Mouse (Mus musculus): ENCODE results near the gene Nlrc4. TPM values are rescaled to one million over a fixed set of nuclear protein-coding genes. Genes with fewer than 3 reads are reported as not detected.

The Nlrc4 gene
- polyA plus RNA-seq, 1 experiment from 2014 or later = 0.26 TPM

GRCm38 (mm10) chr17:74437762-74438161 is 21.2 kb downstream of the Nlrc4 start:
- no peak overlapping the region for H3K4me3 ChIP-seq (ENCODE audit: low read length)
- no peaks in the 10 kb centered on the region for H3K4me1 ChIP-seq (ENCODE audit: insufficient read depth, low read length)
- no peak overlapping the region for H3K27ac ChIP-seq (ENCODE audit: low read length)
- no peaks in the 10 kb centered on the region for H3K27me3 ChIP-seq (ENCODE audit: insufficient read depth, low read length)
- no peak overlapping the region for H3K9ac ChIP-seq (replicated peaks; ENCODE audit: low read length)
- H3K36me3 ChIP-seq (ENCODE audit: insufficient read depth, low read length) = no peaks in the 10 kb centered on the region
- WGBS = 78% methylated on average over 9 of the region's 9 CpGs
- H3K4me2 ChIP-seq (replicated peaks; ENCODE audit: low read depth, low read length) = no peak overlapping the region
- ATAC-seq (ENCODE audit: low FRiP score, low TSS enrichment) = no peak
- H3K9me3 ChIP-seq (ENCODE audit: low read length) = no peaks in the 10 kb centered on the region

- H3K36me3 ChIP-seq (ENCODE audit: insufficient read depth, low read length) = 0 out of 2 replicates have a peak, but pooled peaks cover 7% of the 10 kb centered on the region
- WGBS = 86% methylated on average over 5 of the region's 5 CpGs
- H3K4me3 ChIP-seq (ENCODE audit: low read length) = no peak overlapping the region
- no peak overlapping the region for H3K9ac ChIP-seq (replicated peaks; ENCODE audit: low read length)
- no peak overlapping the region for H3K27ac ChIP-seq (ENCODE audit: low read length)
- H3K4me1 ChIP-seq (ENCODE audit: insufficient read depth, low read length) = no peaks in the 10 kb centered on the region
- no peaks in the 10 kb centered on the region for H3K9me3 ChIP-seq (ENCODE audit: low read length)
- H3K27me3 ChIP-seq (ENCODE audit: insufficient read depth, low read length) = no peaks in the 10 kb centered on the region
- no peak for ATAC-seq (ENCODE audit: low FRiP score, low TSS enrichment)
- no peak overlapping the region for H3K4me2 ChIP-seq (replicated peaks; ENCODE audit: low read depth, low read length)
Measured at GRCm38 (mm10) chr17:74432631-74433030, 26.3 kb downstream of the Nlrc4 start.

- no peak overlapping the region for H3K4me3 ChIP-seq (ENCODE audit: low read length)
- no peak overlapping the region for H3K4me2 ChIP-seq (replicated peaks; ENCODE audit: low read depth, low read length)
- H3K9ac ChIP-seq (replicated peaks; ENCODE audit: low read length) = no peak overlapping the region
- ATAC-seq (ENCODE audit: low FRiP score, low TSS enrichment) = no peak
- no peak overlapping the region for H3K27ac ChIP-seq (ENCODE audit: low read length)
- H3K27me3 ChIP-seq (ENCODE audit: insufficient read depth, low read length) = no peaks in the 10 kb centered on the region
- WGBS = 77% methylated on average over 13 of the region's 13 CpGs
- no peaks in the 10 kb centered on the region for H3K4me1 ChIP-seq (ENCODE audit: insufficient read depth, low read length)
- H3K36me3 ChIP-seq (ENCODE audit: insufficient read depth, low read length) = peaks cover 17% of the 10 kb centered on the region
- H3K9me3 ChIP-seq (ENCODE audit: low read length) = no peaks in the 10 kb centered on the region
Measured at GRCm38 (mm10) chr17:74431481-74431880, 27.5 kb downstream of the Nlrc4 start.

- WGBS = 87% methylated on average over 8 of the region's 8 CpGs
Measured at GRCm38 (mm10) chr17:74430074-74430473, 28.9 kb downstream of the Nlrc4 start.

GRCm38 (mm10) chr17:74424401-74425005 is 34.4 kb downstream of the Nlrc4 start:
- Histone ChIP-seq H3K27me3 (ENCODE audit: insufficient read depth, low read length) (no peaks in the 10 kb centered on the region), H3K4me1 (ENCODE audit: insufficient read depth, low read length) (no peaks in the 10 kb centered on the region), H3K36me3 (ENCODE audit: insufficient read depth, low read length) (peaks cover 45% of the 10 kb centered on the region), H3K4me3 (ENCODE audit: low read length) (no peak overlapping the region), H3K9ac (replicated peaks; ENCODE audit: low read length) (no peak overlapping the region), H3K9me3 (ENCODE audit: low read length) (no peaks in the 10 kb centered on the region), H3K4me2 (replicated peaks; ENCODE audit: low read depth, low read length) (no peak overlapping the region), H3K27ac (ENCODE audit: low read length) (no peak overlapping the region)
- WGBS = 93% methylated on average over 12 of the region's 12 CpGs
- ATAC-seq (ENCODE audit: low FRiP score, low TSS enrichment) = no peak

More at GRCm38 (mm10) chr17:74430074-74430473, 28.9 kb downstream of the Nlrc4 start:
- H3K4me1 ChIP-seq (ENCODE audit: insufficient read depth, low read length) = no peaks in the 10 kb centered on the region
- ATAC-seq (ENCODE audit: low FRiP score, low TSS enrichment) = no peak
- H3K4me3 ChIP-seq (ENCODE audit: low read length) = no peak overlapping the region
- peaks cover 19% of the 10 kb centered on the region for H3K36me3 ChIP-seq (ENCODE audit: insufficient read depth, low read length)
- no peaks in the 10 kb centered on the region for H3K9me3 ChIP-seq (ENCODE audit: low read length)
- no peak overlapping the region for H3K4me2 ChIP-seq (replicated peaks; ENCODE audit: low read depth, low read length)
- no peak overlapping the region for H3K27ac ChIP-seq (ENCODE audit: low read length)
- no peaks in the 10 kb centered on the region for H3K27me3 ChIP-seq (ENCODE audit: insufficient read depth, low read length)
- H3K9ac ChIP-seq (replicated peaks; ENCODE audit: low read length) = no peak overlapping the region

- Histone ChIP-seq H3K9ac (replicated peaks; ENCODE audit: low read length) (no peak overlapping the region), H3K4me2 (replicated peaks; ENCODE audit: low read depth, low read length) (no peak overlapping the region), H3K27me3 (ENCODE audit: insufficient read depth, low read length) (no peaks in the 10 kb centered on the region), H3K27ac (ENCODE audit: low read length) (no peak overlapping the region), H3K9me3 (ENCODE audit: low read length) (no peaks in the 10 kb centered on the region), H3K4me3 (ENCODE audit: low read length) (no peak overlapping the region), H3K36me3 (ENCODE audit: insufficient read depth, low read length) (peaks cover 40% of the 10 kb centered on the region), H3K4me1 (ENCODE audit: insufficient read depth, low read length) (no peaks in the 10 kb centered on the region)
- WGBS = 95% methylated on average over 2 of the region's 2 CpGs
- no peak for ATAC-seq (ENCODE audit: low FRiP score, low TSS enrichment)
Measured at GRCm38 (mm10) chr17:74420656-74421055, 38.3 kb downstream of the Nlrc4 start.

GRCm38 (mm10) chr17:74418171-74418570 is 40.8 kb downstream of the Nlrc4 start:
- Histone ChIP-seq H3K27ac (ENCODE audit: low read length) (no peak overlapping the region), H3K4me1 (ENCODE audit: insufficient read depth, low read length) (no peaks in the 10 kb centered on the region), H3K9ac (replicated peaks; ENCODE audit: low read length) (no peak overlapping the region), H3K27me3 (ENCODE audit: insufficient read depth, low read length) (no peaks in the 10 kb centered on the region), H3K4me2 (replicated peaks; ENCODE audit: low read depth, low read length) (no peak overlapping the region), H3K9me3 (ENCODE audit: low read length) (no peaks in the 10 kb centered on the region), H3K36me3 (ENCODE audit: insufficient read depth, low read length) (peaks cover 52% of the 10 kb centered on the region), H3K4me3 (ENCODE audit: low read length) (no peak overlapping the region)
- 48% methylated on average over 4 of the region's 4 CpGs for WGBS
- ATAC-seq (ENCODE audit: low FRiP score, low TSS enrichment) = no peak

GRCm38 (mm10) chr17:74416841-74417360 is 42.0 kb downstream of the Nlrc4 start:
- WGBS = 90% methylated on average over 8 of the region's 8 CpGs
- H3K27me3 ChIP-seq (ENCODE audit: insufficient read depth, low read length) = no peaks in the 10 kb centered on the region
- no peaks in the 10 kb centered on the region for H3K9me3 ChIP-seq (ENCODE audit: low read length)
- H3K4me1 ChIP-seq (ENCODE audit: insufficient read depth, low read length) = no peaks in the 10 kb centered on the region
- peaks cover 52% of the 10 kb centered on the region for H3K36me3 ChIP-seq (ENCODE audit: insufficient read depth, low read length)
- no peak overlapping the region for H3K4me2 ChIP-seq (replicated peaks; ENCODE audit: low read depth, low read length)
- H3K27ac ChIP-seq (ENCODE audit: low read length) = no peak overlapping the region
- no peak overlapping the region for H3K4me3 ChIP-seq (ENCODE audit: low read length)
- no peak for ATAC-seq (ENCODE audit: low FRiP score, low TSS enrichment)
- no peak overlapping the region for H3K9ac ChIP-seq (replicated peaks; ENCODE audit: low read length)

GRCm38 (mm10) chr17:74414671-74415070 is 44.3 kb downstream of the Nlrc4 start:
- ATAC-seq (ENCODE audit: low FRiP score, low TSS enrichment) = no peak
- Histone ChIP-seq H3K4me2 (replicated peaks; ENCODE audit: low read depth, low read length) (no peak overlapping the region), H3K36me3 (ENCODE audit: insufficient read depth, low read length) (peaks cover 54% of the 10 kb centered on the region), H3K4me3 (ENCODE audit: low read length) (no peak overlapping the region), H3K9ac (replicated peaks; ENCODE audit: low read length) (no peak overlapping the region), H3K27ac (ENCODE audit: low read length) (no peak overlapping the region), H3K9me3 (ENCODE audit: low read length) (no peaks in the 10 kb centered on the region), H3K4me1 (ENCODE audit: insufficient read depth, low read length) (no peaks in the 10 kb centered on the region), H3K27me3 (ENCODE audit: insufficient read depth, low read length) (no peaks in the 10 kb centered on the region)
- WGBS = 83% methylated on average over 1 of the region's 1 CpGs

GRCm38 (mm10) chr17:74413324-74413723 is 45.6 kb downstream of the Nlrc4 start:
- Histone ChIP-seq H3K9ac (replicated peaks; ENCODE audit: low read length) (no peak overlapping the region), H3K9me3 (ENCODE audit: low read length) (no peaks in the 10 kb centered on the region), H3K4me2 (replicated peaks; ENCODE audit: low read depth, low read length) (no peak overlapping the region), H3K4me3 (ENCODE audit: low read length) (no peak overlapping the region), H3K36me3 (ENCODE audit: insufficient read depth, low read length) (peaks cover 53% of the 10 kb centered on the region), H3K27me3 (ENCODE audit: insufficient read depth, low read length) (no peaks in the 10 kb centered on the region), H3K27ac (ENCODE audit: low read length) (no peak overlapping the region), H3K4me1 (ENCODE audit: insufficient read depth, low read length) (no peaks in the 10 kb centered on the region)
- WGBS = 84% methylated on average over 8 of the region's 8 CpGs
- ATAC-seq (ENCODE audit: low FRiP score, low TSS enrichment) = no peak
